Comparison of ENCODE assay signal across 21 mouse cellular contexts in the genomic region with DNA sequence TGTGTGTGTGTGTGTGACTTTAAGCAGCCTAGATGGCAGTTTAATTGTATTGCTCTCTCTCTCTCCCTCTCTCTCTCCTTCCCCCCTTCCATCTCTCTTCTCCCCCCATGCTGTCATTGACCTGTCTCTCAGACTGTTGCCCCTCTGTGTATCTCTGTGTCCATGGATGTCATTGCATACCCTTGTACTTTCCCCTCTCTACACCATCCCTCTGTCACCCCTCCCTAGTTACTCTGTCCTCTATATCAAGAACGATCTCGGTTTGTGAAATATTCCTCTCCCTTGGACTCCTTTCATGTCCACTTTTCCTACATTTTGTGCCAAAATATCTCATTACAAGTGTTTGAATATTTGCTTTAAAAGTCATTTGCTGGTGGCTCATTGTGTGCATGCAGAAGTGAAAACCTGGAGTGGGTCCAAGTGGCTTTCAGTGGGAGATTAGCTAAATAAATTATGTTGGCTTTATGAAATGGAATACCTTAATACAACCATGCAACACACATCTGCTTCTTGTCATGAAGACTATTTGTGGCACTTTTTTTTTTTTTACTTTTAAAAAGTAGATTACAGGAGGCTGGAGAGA. TPM values are rescaled to one million over a fixed set of nuclear protein-coding genes. Genes with fewer than 3 reads are reported as not detected.
DNase-seq lines count a peak whose midpoint lies in the region; ATAC-seq and TF ChIP-seq lines count a peak whose summit lies in the region.
"Had no signal": no experiment of that assay in that cellular context is flagged by ENCODE, and none has a peak within 500 bp of the region (broad histone marks: within the 10 kb centered on the region; RNA-seq: fewer than 3 reads in every experiment).

No protein-coding gene starts in this region.

- no peak for TF ChIP-seq POLR2A in lung, adult 2 months (IDR thresholded peaks at IDR 0.05; ENCODE audit: borderline replicate concordance, extremely low read depth, low read depth, low read length)

- H3K9ac ChIP-seq in embryonic facial prominence, embryonic 11.5 days (replicated peaks; ENCODE audit: low read length) = no peak overlapping the region
- H3K9ac ChIP-seq in lung, embryonic 14.5 days = no peak overlapping the region
- no peak overlapping the region for H3K9ac ChIP-seq in embryonic facial prominence, embryonic 12.5 days
- H3K9ac ChIP-seq: hindbrain, embryonic 15.5 days; liver, embryonic 15.5 days had no signal

- no peak overlapping the region for H3K4me3 ChIP-seq in embryonic facial prominence, embryonic 11.5 days (ENCODE audit: low read depth, low read length)
- H3K4me3 ChIP-seq in embryonic facial prominence, embryonic 10.5 days = no peak overlapping the region
- H3K4me3 ChIP-seq in lung, embryonic 14.5 days (ENCODE audit: low read depth, low read length) = no peak overlapping the region
- H3K4me3 ChIP-seq in lung, adult 2 months (replicated peaks; ENCODE audit: extremely low read depth, low read depth, low read length) = no peak overlapping the region
- H3K4me3 ChIP-seq in embryonic facial prominence, embryonic 12.5 days = no peak overlapping the region
- H3K4me3 ChIP-seq: heart, embryonic 10.5 days; hindbrain, embryonic 15.5 days; layer of hippocampus, adult 2 months; left cerebral cortex, adult 2 months; liver, embryonic 15.5 days had no signal

- H3K27me3 ChIP-seq in embryonic facial prominence, embryonic 11.5 days (ENCODE audit: control insufficient read depth, insufficient read depth, low read length) = no peaks in the 10 kb centered on the region
- no peaks in the 10 kb centered on the region for H3K27me3 ChIP-seq in embryonic facial prominence, embryonic 10.5 days (replicated peaks; ENCODE audit: low read depth, poor library complexity, severe bottlenecking)
- no peaks in the 10 kb centered on the region for H3K27me3 ChIP-seq in lung, embryonic 14.5 days (ENCODE audit: insufficient read depth, low read length)
- H3K27me3 ChIP-seq in embryonic facial prominence, embryonic 12.5 days = no peaks in the 10 kb centered on the region
- H3K27me3 ChIP-seq: hindbrain, embryonic 15.5 days; liver, embryonic 15.5 days had no signal

- WGBS in embryonic facial prominence, embryonic 11.5 days = 69% methylated on average over 2 of the region's 2 CpGs
- 85% methylated on average over 2 of the region's 2 CpGs for WGBS in embryonic facial prominence, embryonic 10.5 days
- WGBS in lung, embryonic 14.5 days = 24% methylated on average over 2 of the region's 2 CpGs
- 54% methylated on average over 2 of the region's 2 CpGs for WGBS in lung, adult 2 months
- WGBS in embryonic facial prominence, embryonic 12.5 days = 51% methylated on average over 2 of the region's 2 CpGs

- no peaks in the 10 kb centered on the region for H3K36me3 ChIP-seq in embryonic facial prominence, embryonic 11.5 days (replicated peaks; ENCODE audit: control insufficient read depth, insufficient read depth, low read depth, low read length)
- no peaks in the 10 kb centered on the region for H3K36me3 ChIP-seq in embryonic facial prominence, embryonic 10.5 days (replicated peaks)
- no peaks in the 10 kb centered on the region for H3K36me3 ChIP-seq in lung, embryonic 14.5 days (ENCODE audit: insufficient read depth)
- no peaks in the 10 kb centered on the region for H3K36me3 ChIP-seq in embryonic facial prominence, embryonic 12.5 days
- H3K36me3 ChIP-seq: heart, embryonic 10.5 days; hindbrain, embryonic 15.5 days; liver, embryonic 15.5 days had no signal

- no peak for TF ChIP-seq CTCF in lung, embryonic 14.5 days (IDR thresholded peaks at IDR 0.05; ENCODE audit: low read depth)
- no peak for TF ChIP-seq CTCF in lung, adult 2 months (IDR thresholded peaks at IDR 0.05; ENCODE audit: insufficient read depth, low read length)

- DNase-seq in embryonic facial prominence, embryonic 11.5 days (ENCODE audit: low spot score) = peak; percentile 19
- no peak for DNase-seq in embryonic facial prominence, embryonic 10.5 days (ENCODE audit: low spot score)
- peak; percentile 78 for DNase-seq in lung, embryonic 14.5 days
- DNase-seq in lung, adult 2 months = no peak
- DNase-seq in lung, postnatal 36 days = peak; percentile 63
- DNase-seq in frontal cortex, postnatal 36 days (ENCODE audit: low spot score in 2 of 2) = no peak
- no peak for DNase-seq in layer of hippocampus, adult 9-10 months (ENCODE audit: low spot score)
- DNase-seq: adrenal gland, postnatal 25 days; cerebellum, postnatal 14 days; gastrocnemius, postnatal 36 days; kidney, adult 11 months; spleen, adult 18-20 months; thymus, postnatal 14 days had no signal

- no peaks in the 10 kb centered on the region for H3K9me3 ChIP-seq in embryonic facial prominence, embryonic 11.5 days (replicated peaks; ENCODE audit: control insufficient read depth, low read length)
- H3K9me3 ChIP-seq in embryonic facial prominence, embryonic 10.5 days = no peaks in the 10 kb centered on the region
- no peaks in the 10 kb centered on the region for H3K9me3 ChIP-seq in lung, embryonic 14.5 days (ENCODE audit: low read depth, low read length)
- H3K9me3 ChIP-seq in embryonic facial prominence, embryonic 12.5 days = no peaks in the 10 kb centered on the region
- H3K9me3 ChIP-seq: heart, embryonic 10.5 days; hindbrain, embryonic 15.5 days; liver, embryonic 15.5 days had no signal

- no peak for ATAC-seq in embryonic facial prominence, embryonic 11.5 days (replicated peaks; ENCODE audit: insufficient number of reproducible peaks, low FRiP score, low TSS enrichment, low read depth)
- ATAC-seq in lung, embryonic 14.5 days (ENCODE audit: insufficient read depth) = peak; percentile 58; the same call in 1 of the 2 replicates
- peak; percentile 64; the same call in 1 of the 2 replicates for ATAC-seq in embryonic facial prominence, embryonic 12.5 days (ENCODE audit: insufficient number of reproducible peaks, insufficient read depth, low FRiP score, low TSS enrichment)
- ATAC-seq: activated CD4-positive, CD25-positive, alpha-beta regulatory T cell, adult 4 months had no signal

- H3K4me1 ChIP-seq in embryonic facial prominence, embryonic 11.5 days (ENCODE audit: control insufficient read depth, insufficient read depth, low read length) = no peaks in the 10 kb centered on the region
- no peaks in the 10 kb centered on the region for H3K4me1 ChIP-seq in embryonic facial prominence, embryonic 10.5 days
- H3K4me1 ChIP-seq in lung, embryonic 14.5 days (ENCODE audit: insufficient read depth) = no peaks in the 10 kb centered on the region
- H3K4me1 ChIP-seq in lung, adult 2 months (ENCODE audit: control insufficient read depth, insufficient read depth, low read length) = peaks cover 2% of the 10 kb centered on the region; the same call in 1 of the 2 replicates
- H3K4me1 ChIP-seq in embryonic facial prominence, embryonic 12.5 days = 0 out of 2 replicates have a peak, but pooled peaks cover 4% of the 10 kb centered on the region
- H3K4me1 ChIP-seq: hindbrain, embryonic 15.5 days had no signal

- no peak overlapping the region for H3K27ac ChIP-seq in embryonic facial prominence, embryonic 11.5 days (replicated peaks; ENCODE audit: low read depth, low read length)
- H3K27ac ChIP-seq in embryonic facial prominence, embryonic 10.5 days (replicated peaks) = no peak overlapping the region
- H3K27ac ChIP-seq in lung, embryonic 14.5 days (ENCODE audit: low read depth) = no peak overlapping the region
- no peak overlapping the region for H3K27ac ChIP-seq in embryonic facial prominence, embryonic 12.5 days
- H3K27ac ChIP-seq: heart, embryonic 10.5 days; hindbrain, embryonic 15.5 days; kidney, postnatal 0 days; layer of hippocampus, adult 2 months; left cerebral cortex, adult 2 months; liver, embryonic 15.5 days had no signal

- no peak overlapping the region for H3K4me2 ChIP-seq in embryonic facial prominence, embryonic 11.5 days (ENCODE audit: low read depth, low read length)
- H3K4me2 ChIP-seq in lung, embryonic 14.5 days = no peak overlapping the region
- H3K4me2 ChIP-seq in embryonic facial prominence, embryonic 12.5 days (replicated peaks) = no peak overlapping the region
- H3K4me2 ChIP-seq: hindbrain, embryonic 15.5 days; liver, embryonic 15.5 days had no signal

RNA-seq across cellular contexts. Expression of a gene that starts 18.6 kb away (rescaled TPM):
- polyA plus RNA-seq in embryonic facial prominence, embryonic 11.5 days (2014; fragmentation: Nextera tagmentation; extraction: Ambion mirVana) = 139 and 149 TPM in 2 replicates
- 90.5 and 91.7 TPM in 2 replicates for polyA plus RNA-seq in embryonic facial prominence, embryonic 10.5 days (2016; fragmentation: Nextera tagmentation; extraction: Ambion mirVana)
- polyA plus RNA-seq in lung, embryonic 14.5 days (2014; fragmentation: Nextera tagmentation; extraction: Ambion mirVana) = 112 TPM in 2 replicates
- polyA plus RNA-seq in lung, adult 2 months (2012; rRNA removed) = 19.0 and 23.9 TPM in 2 replicates
- polyA plus RNA-seq in embryonic facial prominence, embryonic 12.5 days (2016; fragmentation: Nextera tagmentation; extraction: Ambion mirVana) = 119 and 121 TPM in 2 replicates

RNA-seq across cellular contexts. Expression of a gene that starts 54.9 kb away (rescaled TPM):
- polyA plus RNA-seq in embryonic facial prominence, embryonic 11.5 days (2014; fragmentation: Nextera tagmentation; extraction: Ambion mirVana) = 14.8 and 15.0 TPM in 2 replicates
- polyA plus RNA-seq in embryonic facial prominence, embryonic 10.5 days (2016; fragmentation: Nextera tagmentation; extraction: Ambion mirVana) = 12.4 and 13.8 TPM in 2 replicates
- 6.2 and 10.7 TPM in 2 replicates for polyA plus RNA-seq in lung, embryonic 14.5 days (2014; fragmentation: Nextera tagmentation; extraction: Ambion mirVana)
- polyA plus RNA-seq in lung, adult 2 months (2012; rRNA removed) = not detected in 2 replicates
- 11.9 and 16.6 TPM in 2 replicates for polyA plus RNA-seq in embryonic facial prominence, embryonic 12.5 days (2016; fragmentation: Nextera tagmentation; extraction: Ambion mirVana)

Comparison
In these comparisons a context has a peak if more than half of its experiments do, and no peak if none do; other contexts are left out.
1. DNase-seq: peak in embryonic facial prominence, embryonic 11.5 days (single experiment), lung, embryonic 14.5 days (single experiment) and lung, postnatal 36 days (single experiment); none in embryonic facial prominence, embryonic 10.5 days (single experiment), lung, adult 2 months (single experiment), frontal cortex, postnatal 36 days (0 of 2) and layer of hippocampus, adult 9-10 months (single experiment).